Mouse (Mus musculus) CD4-positive helper T cell, adult 2 months (primary cell): ENCODE data around the gene Hspa1b.
"Not testable (repeated sequence)": the region's sequence is repeated elsewhere in the genome, so short reads cannot be mapped to it uniquely, and the experiment has no call there.

Experiments used
- DNase-seq: peaks from one replicate; pipeline ENCODE4 v3.0.0-alpha.2; 2012; ENCODE audit warnings: low read depth, missing footprints, low spot score

Gene Hspa1b

GRCm38 (mm10) chr17:34955884-34956283, 3.2 kb downstream of the Hspa1b start:
- no peak for DNase-seq

GRCm38 (mm10) chr17:34954831-34955230, 4.2 kb downstream of the Hspa1b start:
- DNase-seq: no peak

GRCm38 (mm10) chr17:34953904-34954303, 5.1 kb downstream of the Hspa1b start:
- DNase-seq: no peak

- DNase-seq: no peak
Observed at GRCm38 (mm10) chr17:34953258-34953657, 5.8 kb downstream of the Hspa1b start.

GRCm38 (mm10) chr17:34952378-34953040, 6.5 kb downstream of the Hspa1b start:
- DNase-seq: peak; percentile 80

- no peak for DNase-seq
Observed at GRCm38 (mm10) chr17:34951636-34952377, 7.2 kb downstream of the Hspa1b start.

GRCm38 (mm10) chr17:34950514-34951455, 8.3 kb downstream of the Hspa1b start:
- DNase-seq: no peak

- DNase-seq: no peak
Observed at GRCm38 (mm10) chr17:34949553-34949969, 9.5 kb downstream of the Hspa1b start.

GRCm38 (mm10) chr17:34948721-34949552, 10.1 kb downstream of the Hspa1b start:
- not testable (repeated sequence) for DNase-seq

GRCm38 (mm10) chr17:34947606-34948005, 11.4 kb downstream of the Hspa1b start:
- DNase-seq: no peak

- DNase-seq: no peak
Observed at GRCm38 (mm10) chr17:34946486-34947140, 12.4 kb downstream of the Hspa1b start.

- DNase-seq: no peak
Observed at GRCm38 (mm10) chr17:34944362-34944761, 14.7 kb downstream of the Hspa1b start.

GRCm38 (mm10) chr17:34943128-34943815, 15.8 kb downstream of the Hspa1b start:
- DNase-seq: no peak

GRCm38 (mm10) chr17:34941344-34942041, 17.5 kb downstream of the Hspa1b start:
- no peak for DNase-seq

GRCm38 (mm10) chr17:34937960-34938505, 21.0 kb downstream of the Hspa1b start:
- no peak for DNase-seq

GRCm38 (mm10) chr17:34934830-34935229, 24.2 kb downstream of the Hspa1b start:
- no peak for DNase-seq

GRCm38 (mm10) chr17:34934031-34934430, 25.0 kb downstream of the Hspa1b start:
- no peak for DNase-seq

GRCm38 (mm10) chr17:34932287-34932686, 26.8 kb downstream of the Hspa1b start:
- peak; percentile 51 for DNase-seq

GRCm38 (mm10) chr17:34931735-34932098, 27.3 kb downstream of the Hspa1b start:
- peak; percentile 64 for DNase-seq
